Mouse (Mus musculus) retina, postnatal 7 days (tissue): ENCODE results near the gene Six5.

Experiments
- DNase-seq: peaks from one replicate; pipeline ENCODE4 v3.0.0-alpha.2; 2012; ENCODE audit warnings: low read depth, low spot score

Gene Six5

DNA sequence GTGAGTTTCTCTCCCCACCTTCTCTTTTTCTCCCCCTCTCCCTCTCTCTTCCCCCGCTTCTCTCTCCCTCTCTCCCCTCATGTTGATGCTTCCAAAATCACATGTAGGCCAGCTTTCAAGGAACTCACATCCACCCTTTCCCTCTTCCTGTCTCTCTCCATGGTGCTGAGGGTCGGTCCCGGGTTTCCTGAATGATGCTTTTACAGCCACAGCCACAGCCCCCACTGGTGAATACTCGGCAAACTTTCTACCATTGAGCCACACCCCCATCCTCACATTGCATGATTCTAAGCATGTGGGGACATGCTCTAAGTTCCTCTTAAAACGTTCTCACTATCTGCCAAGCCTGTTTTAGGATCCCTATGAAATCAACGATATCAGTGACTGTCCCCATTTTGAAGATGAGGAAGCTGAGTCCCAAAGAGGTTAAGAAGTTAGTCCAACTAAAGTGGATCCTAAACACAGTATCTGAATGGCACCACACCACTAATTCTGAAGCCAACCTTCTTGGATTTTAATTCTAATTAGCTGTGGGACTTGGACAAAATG, 53.2 kb downstream of the Six5 start:
- no peak for DNase-seq
